Mouse (Mus musculus): ENCODE measurements around the gene Mbnl2. TPM values are rescaled to one million over a fixed set of nuclear protein-coding genes. Genes with fewer than 3 reads are reported as not detected.

Mbnl2 gene
- polyA plus RNA-seq, 1 experiment from 2014 or later: 15.1 TPM

DNA sequence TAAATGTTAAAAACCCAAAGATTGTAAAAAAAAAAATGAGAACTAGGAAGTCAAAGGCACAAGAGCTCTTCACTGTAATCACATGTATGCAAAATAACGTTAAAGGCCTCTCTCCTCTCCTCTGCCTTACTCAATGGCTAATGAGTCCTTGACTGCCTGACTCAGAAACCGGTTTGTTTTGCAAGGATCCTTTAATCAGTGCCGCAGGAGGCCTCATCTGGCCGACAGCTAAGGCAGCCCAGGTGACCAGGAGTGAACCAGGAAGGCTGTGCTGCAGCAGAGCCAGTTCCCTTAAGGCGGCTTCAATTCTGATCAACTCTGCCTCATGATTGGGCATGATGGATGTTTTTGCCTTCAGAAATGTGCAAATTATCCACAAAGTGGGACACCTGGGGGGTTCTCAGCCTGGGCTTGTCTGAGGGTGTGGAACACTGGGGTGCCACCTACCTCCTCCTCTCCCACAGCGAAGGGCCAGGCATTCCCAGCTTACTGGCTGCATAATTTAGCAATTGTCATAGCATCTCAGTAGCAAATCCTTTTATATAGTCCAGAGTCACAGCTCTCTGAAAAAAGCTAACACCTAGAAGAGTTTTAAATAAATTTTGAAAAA, 43.0 kb downstream of the Mbnl2 start:
- WGBS (ENCODE audit: insufficient replicate concordance): 61% methylated on average over 6 of the region's 6 CpGs
- no peak overlapping the region for H3K9ac ChIP-seq
- peaks cover 20% of the 10 kb centered on the region for H3K4me1 ChIP-seq (replicated peaks)
- no peaks in the 10 kb centered on the region for H3K9me3 ChIP-seq (replicated peaks)
- H3K27me3 ChIP-seq: no peaks in the 10 kb centered on the region
- H3K4me2 ChIP-seq: no peak overlapping the region
- H3K36me3 ChIP-seq (replicated peaks): no peaks in the 10 kb centered on the region
- H3K27ac ChIP-seq (replicated peaks): no peak overlapping the region
- no peak for ATAC-seq (ENCODE audit: insufficient read depth)
- no peak overlapping the region for H3K4me3 ChIP-seq (replicated peaks)

DNA sequence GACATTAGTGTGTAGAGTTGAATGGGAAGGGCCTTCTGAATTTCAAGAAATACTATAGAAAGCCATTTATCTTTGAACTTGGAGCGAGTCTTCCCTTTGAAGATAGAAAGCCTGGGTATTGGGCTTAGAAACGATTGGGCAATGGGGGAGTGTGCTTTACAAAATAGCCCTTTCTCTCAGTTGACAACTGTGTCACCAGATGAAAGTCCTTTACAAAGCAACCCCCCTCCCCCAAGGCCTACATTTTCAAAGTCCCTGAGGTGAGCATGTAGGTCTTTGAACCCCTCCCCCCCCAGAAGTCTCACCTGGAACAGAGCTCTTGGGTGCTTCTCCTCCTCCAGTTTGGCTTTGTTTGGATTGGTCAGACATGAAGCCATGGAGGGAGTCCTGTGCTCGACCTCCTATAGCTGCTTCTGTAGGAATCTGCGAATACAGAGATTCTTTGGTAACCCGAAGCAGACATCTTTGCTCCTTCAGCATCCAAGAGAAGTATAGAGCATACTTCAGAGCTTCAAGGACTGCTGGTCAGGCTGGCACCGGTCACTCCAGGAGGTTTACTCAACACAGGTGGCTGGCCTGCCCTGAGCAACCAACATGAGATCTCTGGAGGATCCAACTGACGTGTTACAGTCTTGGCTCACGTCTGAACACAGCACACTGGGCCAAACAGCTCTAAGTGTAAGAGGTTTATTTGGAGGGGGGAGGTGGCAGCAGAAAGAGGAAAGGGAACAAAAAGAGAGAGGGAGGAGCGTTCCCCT, 43.7 kb downstream of the Mbnl2 start:
- H3K36me3 ChIP-seq (replicated peaks): no peaks in the 10 kb centered on the region
- no peak overlapping the region for H3K4me3 ChIP-seq (replicated peaks)
- no peak overlapping the region for H3K9ac ChIP-seq
- H3K9me3 ChIP-seq (replicated peaks): no peaks in the 10 kb centered on the region
- ATAC-seq (ENCODE audit: insufficient read depth): no peak
- H3K4me1 ChIP-seq (replicated peaks): peaks cover 17% of the 10 kb centered on the region
- H3K27me3 ChIP-seq: no peaks in the 10 kb centered on the region
- H3K27ac ChIP-seq (replicated peaks): no peak overlapping the region
- WGBS (ENCODE audit: insufficient replicate concordance): 53% methylated on average over 9 of the region's 9 CpGs
- no peak overlapping the region for H3K4me2 ChIP-seq

DNA sequence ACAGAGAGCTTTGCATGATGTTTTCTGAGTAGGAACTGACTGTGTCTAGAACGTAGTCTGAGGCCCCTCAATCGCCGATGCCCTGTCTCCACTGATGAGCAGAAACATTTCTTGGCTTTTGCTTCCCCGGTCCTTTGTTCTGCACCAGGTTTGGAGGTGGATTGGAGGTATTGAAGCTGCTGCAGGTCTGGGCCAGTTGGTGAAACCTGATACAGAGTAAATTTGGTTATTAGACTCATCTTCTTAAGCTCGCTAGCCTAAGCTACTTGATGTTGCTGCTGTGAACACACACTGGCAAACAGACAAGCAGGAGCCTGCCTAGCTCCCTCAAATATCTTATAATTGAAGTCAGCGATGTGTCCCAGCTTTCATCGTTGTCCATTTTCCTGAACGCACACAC, 46.6 kb downstream of the Mbnl2 start:
- H3K27ac ChIP-seq (replicated peaks): no peak overlapping the region

DNA sequence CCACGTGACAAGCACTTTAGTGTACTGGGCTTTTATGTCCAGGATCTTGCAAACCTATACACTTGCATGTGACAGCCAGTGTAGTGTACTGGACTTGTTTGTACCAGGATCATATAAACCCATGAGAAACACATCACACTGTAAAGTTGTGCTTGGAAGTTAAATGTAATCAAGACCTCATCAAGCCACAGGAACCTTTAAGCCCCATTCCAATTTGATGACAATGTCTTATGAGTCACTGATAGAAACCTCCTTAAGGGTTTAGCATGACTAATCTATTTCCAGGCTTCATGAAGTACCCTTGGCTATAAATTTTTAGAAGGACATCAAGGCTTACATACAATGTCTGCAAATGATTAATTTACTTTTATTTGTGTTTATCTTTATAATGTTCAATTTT, 47.6 kb downstream of the Mbnl2 start:
- H3K4me1 ChIP-seq (replicated peaks): peaks cover 24% of the 10 kb centered on the region
- WGBS (ENCODE audit: insufficient replicate concordance): 48% methylated on average over 1 of the region's 1 CpGs
- H3K4me3 ChIP-seq (replicated peaks): no peak overlapping the region
- no peak for ATAC-seq (ENCODE audit: insufficient read depth)
- no peak overlapping the region for H3K4me2 ChIP-seq
- no peak overlapping the region for H3K9ac ChIP-seq
- no peaks in the 10 kb centered on the region for H3K27me3 ChIP-seq
- H3K27ac ChIP-seq (replicated peaks): no peak overlapping the region
- no peaks in the 10 kb centered on the region for H3K36me3 ChIP-seq (replicated peaks)
- no peaks in the 10 kb centered on the region for H3K9me3 ChIP-seq (replicated peaks)

More for the DNA sequence above, 46.6 kb downstream of the Mbnl2 start:
- no peaks in the 10 kb centered on the region for H3K27me3 ChIP-seq
- no peaks in the 10 kb centered on the region for H3K9me3 ChIP-seq (replicated peaks)
- WGBS (ENCODE audit: insufficient replicate concordance): 80% methylated on average over 8 of the region's 8 CpGs
- H3K4me2 ChIP-seq: no peak overlapping the region
- no peak overlapping the region for H3K9ac ChIP-seq
- H3K4me3 ChIP-seq (replicated peaks): no peak overlapping the region
- no peak for ATAC-seq (ENCODE audit: insufficient read depth)
- no peaks in the 10 kb centered on the region for H3K36me3 ChIP-seq (replicated peaks)
- H3K4me1 ChIP-seq (replicated peaks): peaks cover 24% of the 10 kb centered on the region

DNA sequence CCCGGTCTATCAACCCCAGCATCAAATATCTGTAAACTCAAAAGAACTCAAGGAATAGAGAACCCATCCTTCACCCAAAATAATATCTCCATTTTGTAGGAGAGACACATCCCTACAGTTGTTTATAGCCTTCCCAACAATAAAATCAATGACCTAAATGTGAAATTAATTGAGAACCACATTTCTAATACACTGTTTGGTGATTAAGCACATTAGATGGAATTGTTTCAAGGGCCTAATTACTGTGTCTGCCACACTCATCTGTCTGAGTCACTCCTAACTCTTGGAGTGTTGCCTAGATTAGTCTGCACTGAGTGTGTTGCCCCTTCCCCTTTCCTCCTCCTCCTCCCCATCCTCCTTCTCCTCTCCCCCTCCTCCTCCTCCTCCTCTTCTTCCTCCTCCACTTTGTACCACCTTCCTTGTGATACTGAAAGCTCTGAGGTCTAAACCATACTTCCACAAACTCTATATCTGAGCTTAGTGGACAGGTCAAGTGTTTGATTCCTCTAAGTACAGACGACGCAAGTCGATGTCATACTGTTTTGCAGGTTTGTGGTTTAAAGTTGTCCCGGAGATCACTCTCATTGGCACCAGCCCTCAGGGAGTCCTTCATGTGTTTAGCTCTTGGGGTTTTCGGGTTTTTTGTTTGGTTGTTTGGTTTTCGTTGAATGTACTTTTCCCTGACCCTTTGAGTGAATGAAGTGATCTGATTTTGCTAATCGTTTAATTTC, 48.8 kb downstream of the Mbnl2 start:
- Histone ChIP-seq H3K4me2 (no peak overlapping the region), H3K9ac (no peak overlapping the region), H3K9me3 (replicated peaks) (no peaks in the 10 kb centered on the region), H3K4me3 (replicated peaks) (no peak overlapping the region), H3K27me3 (no peaks in the 10 kb centered on the region), H3K4me1 (replicated peaks) (peaks cover 14% of the 10 kb centered on the region), H3K27ac (replicated peaks) (no peak overlapping the region), H3K36me3 (replicated peaks) (no peaks in the 10 kb centered on the region)
- ATAC-seq (ENCODE audit: insufficient read depth): no peak
- 45% methylated on average over 8 of the region's 8 CpGs for WGBS (ENCODE audit: insufficient replicate concordance)

DNA sequence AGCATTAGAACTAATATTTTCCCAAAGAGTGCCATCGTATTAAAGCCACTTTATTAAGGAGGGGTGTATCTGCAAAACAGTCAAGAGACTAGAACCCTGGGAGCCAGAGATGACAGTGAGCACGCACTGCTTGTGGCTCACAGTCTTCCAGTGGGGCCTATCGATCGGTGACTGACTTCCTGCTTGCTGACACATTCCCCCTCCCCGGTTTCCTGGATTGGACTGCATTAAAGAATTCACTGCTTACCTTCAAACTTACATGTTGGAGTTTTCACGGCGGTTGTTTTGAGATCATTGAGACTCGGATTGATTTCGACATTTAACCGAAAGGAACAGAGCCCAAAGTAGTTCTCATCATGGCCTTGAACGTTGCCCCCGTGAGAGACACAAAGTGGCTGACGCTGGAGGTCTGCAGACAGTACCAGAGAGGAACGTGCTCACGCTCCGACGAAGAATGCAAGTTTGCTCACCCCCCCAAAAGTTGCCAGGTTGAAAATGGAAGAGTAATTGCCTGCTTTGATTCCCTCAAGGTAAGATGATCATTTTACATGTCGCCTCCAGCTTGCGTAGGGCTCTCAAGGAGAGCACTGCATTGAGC, 49.5 kb downstream of the Mbnl2 start:
- H3K4me2 ChIP-seq: no peak overlapping the region; the same call in 1 of the 2 replicates
- no peak overlapping the region for H3K9ac ChIP-seq
- H3K36me3 ChIP-seq (replicated peaks): no peaks in the 10 kb centered on the region
- no peaks in the 10 kb centered on the region for H3K27me3 ChIP-seq
- 45% methylated on average over 19 of the region's 19 CpGs for WGBS (ENCODE audit: insufficient replicate concordance)
- no peak for ATAC-seq (ENCODE audit: insufficient read depth)
- H3K27ac ChIP-seq (replicated peaks): no peak overlapping the region
- H3K4me3 ChIP-seq (replicated peaks): no peak overlapping the region
- H3K4me1 ChIP-seq (replicated peaks): peaks cover 11% of the 10 kb centered on the region
- no peaks in the 10 kb centered on the region for H3K9me3 ChIP-seq (replicated peaks)

DNA sequence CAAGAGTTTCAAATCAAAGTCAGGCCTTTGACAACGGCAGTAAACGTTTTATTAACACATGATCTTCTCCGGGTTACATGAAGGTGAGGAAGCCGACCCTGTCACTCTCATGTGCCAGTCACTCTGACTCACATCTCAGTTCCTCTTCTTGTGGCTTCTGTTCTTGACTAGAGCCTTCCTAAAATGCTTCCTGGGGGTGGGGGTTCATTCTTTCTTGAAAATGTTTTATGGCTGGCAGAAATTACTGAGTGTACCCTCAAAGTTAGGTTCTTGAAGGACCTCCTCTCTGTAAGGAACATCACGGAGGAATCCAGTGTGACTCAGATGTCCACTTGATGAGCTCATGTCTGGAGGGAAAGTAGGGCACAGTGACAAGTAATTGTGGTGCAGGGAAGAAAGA, 50.2 kb downstream of the Mbnl2 start:
- 25% methylated on average over 5 of the region's 5 CpGs for WGBS (ENCODE audit: insufficient replicate concordance)
- Histone ChIP-seq H3K36me3 (replicated peaks) (no peaks in the 10 kb centered on the region), H3K9me3 (replicated peaks) (no peaks in the 10 kb centered on the region), H3K27me3 (no peaks in the 10 kb centered on the region), H3K4me1 (replicated peaks) (peaks cover 11% of the 10 kb centered on the region), H3K27ac (replicated peaks) (no peak overlapping the region), H3K4me3 (replicated peaks) (no peak overlapping the region), H3K9ac (no peak overlapping the region), H3K4me2 (no peak overlapping the region)
- ATAC-seq (ENCODE audit: insufficient read depth): no peak

DNA sequence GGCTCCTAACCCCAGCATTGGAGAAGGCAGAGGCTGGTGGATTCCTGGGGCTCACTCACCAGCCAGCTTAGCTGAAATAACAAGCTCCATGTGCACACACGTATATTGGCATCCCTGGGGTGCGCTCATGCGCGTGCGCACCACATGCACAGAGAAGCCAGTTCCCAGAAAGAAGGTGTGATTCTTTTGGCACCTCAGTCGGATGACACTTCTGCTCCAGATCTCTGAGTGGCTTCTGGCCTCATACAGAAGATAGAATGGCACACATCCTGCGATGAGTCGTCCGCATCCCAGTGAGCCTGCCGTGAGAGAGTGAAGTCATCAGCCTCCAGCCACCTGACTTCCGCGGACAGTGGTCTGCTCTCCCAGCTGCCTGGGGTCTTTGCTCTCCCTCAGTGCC, 55.0 kb downstream of the Mbnl2 start:
- H3K4me2 ChIP-seq: no peak overlapping the region
- peaks cover 3% of the 10 kb centered on the region; the same call in 1 of the 2 replicates for H3K4me1 ChIP-seq (replicated peaks)
- no peaks in the 10 kb centered on the region for H3K9me3 ChIP-seq (replicated peaks)
- H3K9ac ChIP-seq: no peak overlapping the region
- no peaks in the 10 kb centered on the region for H3K27me3 ChIP-seq
- H3K4me3 ChIP-seq (replicated peaks): no peak overlapping the region
- no peaks in the 10 kb centered on the region for H3K36me3 ChIP-seq (replicated peaks)
- no peak overlapping the region for H3K27ac ChIP-seq (replicated peaks)
- 72% methylated on average over 12 of the region's 12 CpGs for WGBS (ENCODE audit: insufficient replicate concordance)
- ATAC-seq (ENCODE audit: insufficient read depth): no peak

DNA sequence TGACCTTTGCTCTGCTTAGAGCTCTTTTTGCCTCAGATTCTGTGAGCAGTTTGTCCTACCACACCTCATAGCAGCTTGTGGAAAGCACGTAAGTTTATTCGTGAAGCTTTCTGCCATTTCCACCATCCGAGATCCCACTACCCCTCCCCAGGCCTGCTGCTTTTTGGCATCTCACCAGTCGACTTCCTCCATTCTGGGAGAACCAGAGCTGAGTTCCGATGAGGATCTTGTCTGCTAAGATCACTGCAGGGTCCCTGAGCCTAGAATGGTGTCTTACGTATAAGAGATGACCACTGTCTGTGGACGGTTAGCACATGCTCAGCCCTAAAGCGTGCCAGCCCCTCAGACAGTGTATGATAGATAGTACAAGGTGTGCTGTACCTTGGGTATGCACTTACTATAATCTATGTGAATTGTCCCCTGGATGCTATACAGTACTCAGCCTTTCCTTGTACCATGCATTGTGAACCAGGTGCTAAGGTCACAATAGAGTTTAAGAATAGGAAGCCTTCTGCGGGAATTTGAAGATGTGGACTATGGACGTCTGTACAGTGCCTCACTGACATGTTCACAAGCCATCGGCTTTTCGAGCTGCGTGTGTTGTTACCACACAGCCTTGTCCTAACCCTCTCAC, 55.5 kb downstream of the Mbnl2 start:
- H3K27ac ChIP-seq (replicated peaks): no peak overlapping the region
- H3K36me3 ChIP-seq (replicated peaks): no peaks in the 10 kb centered on the region
- no peak for ATAC-seq (ENCODE audit: insufficient read depth)
- H3K4me1 ChIP-seq (replicated peaks): peaks cover 3% of the 10 kb centered on the region; the same call in 1 of the 2 replicates
- H3K4me2 ChIP-seq: no peak overlapping the region
- H3K27me3 ChIP-seq: no peaks in the 10 kb centered on the region
- WGBS (ENCODE audit: insufficient replicate concordance): 73% methylated on average over 13 of the region's 13 CpGs
- no peaks in the 10 kb centered on the region for H3K9me3 ChIP-seq (replicated peaks)
- no peak overlapping the region for H3K4me3 ChIP-seq (replicated peaks)
- no peak overlapping the region for H3K9ac ChIP-seq

DNA sequence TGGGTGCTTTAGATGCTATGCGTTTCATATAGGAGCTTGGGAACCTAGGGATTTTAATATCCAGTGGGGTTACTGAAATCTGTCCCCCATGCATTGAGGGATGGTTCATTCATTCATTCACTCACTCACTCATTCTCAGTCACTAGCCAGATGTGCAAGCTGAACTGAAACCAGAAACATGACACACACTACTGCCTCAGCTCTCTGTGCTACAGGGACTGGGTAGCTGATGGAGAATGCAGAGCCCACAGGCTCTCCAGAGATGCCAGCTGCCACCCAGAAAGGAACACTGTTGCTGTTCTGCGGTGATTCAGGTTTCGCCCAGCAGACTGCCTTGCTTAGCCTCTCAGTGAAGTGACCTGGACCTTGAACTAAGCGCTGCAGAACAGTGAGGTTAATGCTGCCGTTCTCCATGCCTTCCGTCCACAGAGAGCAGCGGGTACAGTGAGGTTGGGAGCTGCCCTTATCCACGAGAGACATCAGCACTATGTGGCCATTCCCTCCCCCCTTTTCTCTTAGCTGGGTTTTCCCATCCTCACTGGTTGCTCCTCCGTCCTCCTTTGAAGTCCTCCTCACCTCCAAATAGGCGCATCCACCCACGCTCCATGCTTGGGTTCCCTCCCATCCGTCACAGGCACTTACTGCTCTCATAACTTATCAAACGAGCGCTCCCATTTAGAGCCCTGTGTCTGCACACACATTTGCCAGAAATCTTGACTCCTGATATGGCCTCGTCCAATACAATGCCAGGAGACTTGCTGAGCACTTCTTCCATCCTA, 58.2 kb downstream of the Mbnl2 start:
- Histone ChIP-seq H3K9me3 (replicated peaks) (no peaks in the 10 kb centered on the region), H3K4me2 (no peak overlapping the region), H3K4me1 (replicated peaks) (no peaks in the 10 kb centered on the region; the same call in 1 of the 2 replicates), H3K4me3 (replicated peaks) (no peak overlapping the region), H3K27ac (replicated peaks) (no peak overlapping the region), H3K36me3 (replicated peaks) (no peaks in the 10 kb centered on the region), H3K27me3 (no peaks in the 10 kb centered on the region), H3K9ac (no peak overlapping the region)
- WGBS (ENCODE audit: insufficient replicate concordance): 70% methylated on average over 15 of the region's 15 CpGs
- no peak for ATAC-seq (ENCODE audit: insufficient read depth)

All from liver, embryonic 15.5 days (tissue).